Mouse (Mus musculus): ENCODE results near the gene Cdcp2.

GRCm38 (mm10) chr4:107052962-107053553 lies 43.6 kb upstream of the Cdcp2 start:
- TF ChIP-seq POLR2A (IDR thresholded peaks at IDR 0.05; ENCODE audit: borderline replicate concordance, extremely low read depth, insufficient read depth, insufficient read length, poor library complexity, severe bottlenecking) (no peak), CTCF (IDR thresholded peaks at IDR 0.05; ENCODE audit: borderline replicate concordance, extremely low read depth, insufficient read depth, insufficient read length) (no peak)

Data from brain, embryonic 14.5 days (tissue).